Mouse (Mus musculus): ENCODE data around the gene Zfp219. TPM values are rescaled to one million over a fixed set of nuclear protein-coding genes. Genes with fewer than 3 reads are reported as not detected.

Gene Zfp219
- total RNA-seq, 2 experiments from 2014 or later, result 27.8 to 31.7 TPM

Other genes with a start within 250 kb of the Zfp219 start
- not detected for gene Ang4, start 247.1 kb downstream of the Zfp219 start, total RNA-seq (2021)
- gene AY358078, start 220.7 kb downstream of the Zfp219 start, total RNA-seq (2021), result not detected
- not detected for gene Ear6, start 167.0 kb downstream of the Zfp219 start, total RNA-seq (2021)
- gene Mettl17, start 135.9 kb downstream of the Zfp219 start, total RNA-seq (2021), result 10 to 100 TPM; 19.3 to 24.4 TPM
- under 1 TPM; 0.11 to 0.22 TPM for gene Slc39a2, start 127.8 kb downstream of the Zfp219 start, total RNA-seq (2021)
- 1,000 to 10,000 TPM; 1,444 to 1,487 TPM for gene Ndrg2, start 106.6 kb downstream of the Zfp219 start, total RNA-seq (2021)
- not detected for gene Tppp2, start 102.3 kb downstream of the Zfp219 start, total RNA-seq (2021)
- not detected for gene Rnase13, start 98.0 kb downstream of the Zfp219 start, total RNA-seq (2021)
- gene Arhgef40, start 36.0 kb downstream of the Zfp219 start, total RNA-seq (2021), result 10 to 100 TPM; 30.3 to 34.7 TPM
- 1 to 10 TPM; 2.1 to 2.3 TPM for gene Tmem253, start 5.1 kb downstream of the Zfp219 start, total RNA-seq (2021)
- not detected for gene Olfr221, start 21.7 kb upstream of the Zfp219 start, total RNA-seq (2021)
- 100 to 1,000 TPM; 125 to 133 TPM for gene Hnrnpc, start 83.3 kb upstream of the Zfp219 start, total RNA-seq (2021)
- gene Rpgrip1, start 90.0 kb upstream of the Zfp219 start, total RNA-seq (2021), result not detected
- 10 to 100 TPM; 21.7 to 25.5 TPM for gene Supt16, start 176.7 kb upstream of the Zfp219 start, total RNA-seq (2021)
- 10 to 100 TPM; 38.6 to 43.2 TPM for gene Chd8, start 237.0 kb upstream of the Zfp219 start, total RNA-seq (2021)

All from heart, postnatal 36 days (tissue).